Mouse (Mus musculus) C2C12 (cell line): ENCODE measurements at regions not wholly inside any gene's neighbourhood (a gene's known extent, or its start where the extent isn't known, plus 50 kb on each side); places are given as distances from the start of the nearest gene placed in this dataset.

ENCODE experiments used
- CEBPB ChIP-seq: IDR thresholded peaks from one replicate; pipeline ENCODE4 v1.6.1; 2011; ENCODE audit warnings: low read depth, mild to moderate bottlenecking, control low read depth, moderate library complexity
- CTCF ChIP-seq: IDR thresholded peaks from one replicate; pipeline ENCODE4 v1.5.1; 2011; ENCODE audit not compliant: control insufficient read depth, insufficient read depth, insufficient read length
- FOSL1 ChIP-seq: IDR thresholded peaks from one replicate; pipeline ENCODE4 v1.8.0; 2011; ENCODE audit warnings: mild to moderate bottlenecking, low read length; ENCODE audit not compliant: poor library complexity, insufficient read depth, severe bottlenecking
- MAX ChIP-seq: IDR thresholded peaks from one replicate; pipeline ENCODE4 v1.6.1; 2011; ENCODE audit warnings: mild to moderate bottlenecking, control low read depth
- MYOD1 ChIP-seq: IDR thresholded peaks from one replicate; pipeline ENCODE4 v1.6.1; 2011; ENCODE audit warnings: low read depth; ENCODE audit not compliant: control insufficient read depth, insufficient read length
- MYOG ChIP-seq: IDR thresholded peaks from one replicate; pipeline ENCODE4 v1.6.1; 2011; ENCODE audit not compliant: control insufficient read depth, insufficient read length; ENCODE audit errors: extremely low read depth
- USF1 ChIP-seq: IDR thresholded peaks from one replicate; pipeline ENCODE4 v1.6.1; 2011; ENCODE audit warnings: low read depth, mild to moderate bottlenecking, control low read depth, moderate library complexity

DNA sequence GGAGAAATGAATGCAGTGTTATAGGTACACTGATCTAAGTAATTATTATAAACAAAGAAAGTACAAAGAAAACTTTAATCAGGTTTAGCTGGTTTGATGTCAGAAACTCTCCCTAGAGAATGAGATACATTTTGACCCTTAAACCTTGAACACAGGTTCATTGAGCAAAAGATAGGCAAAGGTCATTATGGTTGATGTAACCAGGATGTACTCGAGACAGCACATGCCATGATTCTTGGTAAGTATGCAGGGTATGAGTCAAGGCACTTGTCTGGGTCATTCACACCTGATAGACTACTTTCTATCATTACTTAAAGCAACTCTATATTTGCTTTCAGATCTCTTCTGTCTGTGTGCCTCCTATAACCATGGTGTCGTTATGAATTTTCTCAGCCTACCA lies 147.2 kb downstream of the Il15 start:
- TF ChIP-seq CTCF (no peak), USF1 (no peak), MAX (no peak), MYOG (no peak), CEBPB (no peak), MYOD1 (no peak), FOSL1 (no peak)
